Comparison of ENCODE assay signal across 9 mouse cellular contexts in the genomic region with DNA sequence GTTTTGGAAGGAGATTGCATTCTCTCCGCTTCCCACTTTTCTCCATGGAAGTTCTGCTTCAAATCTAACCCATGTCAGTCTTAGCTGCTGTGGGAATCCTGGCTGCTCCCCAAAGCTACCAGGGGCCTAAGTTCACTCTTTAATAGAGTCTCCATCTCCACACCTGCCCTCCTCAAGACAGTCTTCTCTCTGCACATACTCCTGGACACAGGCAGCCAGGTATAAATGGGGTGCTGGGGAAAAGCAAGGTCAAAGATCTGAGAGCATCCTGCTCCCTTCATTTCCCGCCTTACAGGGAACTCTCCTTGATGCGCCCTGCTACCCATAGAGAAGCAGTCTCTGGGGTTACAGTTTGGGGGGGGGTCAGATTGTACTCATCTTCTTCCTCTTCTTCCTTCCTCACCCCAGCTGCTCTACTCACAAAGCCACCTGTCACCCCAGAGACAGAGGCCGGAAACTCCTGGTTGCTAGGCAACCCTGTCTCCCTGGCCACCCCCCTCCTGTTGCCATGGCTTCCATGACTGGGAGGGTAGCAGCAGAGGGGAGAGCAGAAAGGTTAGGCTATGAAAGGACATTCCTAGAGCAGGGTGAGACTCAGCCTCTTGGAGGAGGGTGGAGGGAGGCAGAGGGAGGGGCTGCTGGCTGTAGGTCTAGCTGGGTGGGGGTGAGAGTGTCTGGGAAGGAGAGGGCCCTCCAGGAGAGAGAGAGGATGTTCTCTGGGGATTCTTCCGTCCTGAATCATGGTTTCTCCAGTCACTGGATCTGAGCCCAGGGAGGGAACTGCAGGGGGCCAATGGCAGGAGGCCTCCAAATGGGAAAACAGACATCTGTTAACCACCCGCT. TPM values are rescaled to one million over a fixed set of nuclear protein-coding genes. Genes with fewer than 3 reads are reported as not detected.
A peak's percentile ranks its signal among the peaks of the same experiment; 100 is the strongest.
DNase-seq lines count a peak whose midpoint lies in the region; ATAC-seq and TF ChIP-seq lines count a peak whose summit lies in the region.
"Had no signal": no experiment of that assay in that cellular context is flagged by ENCODE, and none has a peak within 500 bp of the region (broad histone marks: within the 10 kb centered on the region; RNA-seq: fewer than 3 reads in every experiment).

No protein-coding gene starts in this region.

- no peak for TF ChIP-seq POLR2A in limb, embryonic 14.5 days (IDR thresholded peaks at IDR 0.05; ENCODE audit: borderline replicate concordance, extremely low read depth, insufficient read depth, insufficient read length)

- H3K4me1 ChIP-seq in forebrain, embryonic 10.5 days, result peaks cover 64% of the 10 kb centered on the region
- H3K4me1 ChIP-seq in limb, embryonic 14.5 days (ENCODE audit: control insufficient read depth, insufficient read depth, low read length), result peaks cover 7% of the 10 kb centered on the region

- 31% methylated on average over 6 of the region's 6 CpGs for WGBS in forebrain, embryonic 10.5 days
- 17% methylated on average over 6 of the region's 6 CpGs for WGBS in limb, embryonic 14.5 days

- DNase-seq in left cerebral cortex, adult 8-10 months (ENCODE audit: low spot score in 2 of 2), result peak; percentile 12 to 52
- no peak for DNase-seq in left cerebral cortex, adult 18-20 months (ENCODE audit: low spot score in 2 of 2)
- DNase-seq in T-cell, adult 2 months (ENCODE audit: low spot score), result peak; percentile 49
- peak; percentile 67 for DNase-seq in forebrain, embryonic 10.5 days (ENCODE audit: extremely low spot score, low spot score)
- DNase-seq in limb, embryonic 14.5 days (ENCODE audit: low spot score), result peak; percentile 42
- peak; percentile 74 for DNase-seq in thymus, postnatal 0 days (ENCODE audit: low spot score)
- no peak for DNase-seq in adrenal gland, postnatal 36 days

- H3K36me3 ChIP-seq in forebrain, embryonic 10.5 days (replicated peaks), result no peaks in the 10 kb centered on the region
- no peaks in the 10 kb centered on the region for H3K36me3 ChIP-seq in limb, embryonic 14.5 days (ENCODE audit: control insufficient read depth, insufficient read depth, low read length)

- H3K4me2 ChIP-seq in limb, embryonic 14.5 days (replicated peaks; ENCODE audit: low read depth, low read length, severe bottlenecking), result no peak overlapping the region

- H3K9ac ChIP-seq in limb, embryonic 14.5 days (ENCODE audit: low read depth, low read length, severe bottlenecking), result no peak overlapping the region

- H3K4me3 ChIP-seq in forebrain, embryonic 10.5 days, result peak overlapping the region; percentile 18
- no peak overlapping the region for H3K4me3 ChIP-seq in limb, embryonic 14.5 days (replicated peaks; ENCODE audit: low read length)
- H3K4me3 ChIP-seq: heart, adult 2 months had no signal

- peaks cover 100% of the 10 kb centered on the region for H3K27me3 ChIP-seq in forebrain, embryonic 10.5 days (ENCODE audit: poor library complexity, severe bottlenecking)
- peaks cover 88% of the 10 kb centered on the region for H3K27me3 ChIP-seq in limb, embryonic 14.5 days (ENCODE audit: control insufficient read depth, insufficient read depth, low read length)

- H3K9me3 ChIP-seq in forebrain, embryonic 10.5 days, result no peaks in the 10 kb centered on the region
- no peaks in the 10 kb centered on the region for H3K9me3 ChIP-seq in limb, embryonic 14.5 days (ENCODE audit: control insufficient read depth, low read length)

- peak overlapping the region; percentile 75 for H3K27ac ChIP-seq in forebrain, embryonic 10.5 days
- H3K27ac ChIP-seq in limb, embryonic 14.5 days (replicated peaks; ENCODE audit: low read depth, low read length), result no peak overlapping the region
- H3K27ac ChIP-seq: heart, adult 2 months had no signal

- ATAC-seq in limb, embryonic 14.5 days (ENCODE audit: low FRiP score, low read depth), result no peak
- no peak for ATAC-seq in monocyte, adult 5-6 weeks (replicated peaks; ENCODE audit: insufficient number of reproducible peaks, low FRiP score, low TSS enrichment, poor library complexity, severe bottlenecking)

RNA-seq across cellular contexts. Expression of a gene that starts 5.6 kb away (rescaled TPM):
- 100 to 1,000 TPM; 550 to 592 (median 567) TPM for total RNA-seq in left cerebral cortex, adult 8-10 months (2022)
- total RNA-seq in left cerebral cortex, adult 18-20 months (2021), result 100 to 1,000 TPM; 612 to 681 TPM
- polyA plus RNA-seq in forebrain, embryonic 10.5 days (2016; fragmentation: Nextera tagmentation; extraction: Ambion mirVana), result 2.8 and 2.9 TPM in 2 replicates
- 7.8 and 8.9 TPM in 2 replicates for polyA plus RNA-seq in limb, embryonic 14.5 days (2012; rRNA removed)
- 5.3 and 5.5 TPM in 2 replicates for polyA plus RNA-seq in limb, embryonic 14.5 days (2014; fragmentation: Nextera tagmentation; extraction: Ambion mirVana)
- polyA plus RNA-seq in thymus, postnatal 0 days (2015; fragmentation: Nextera tagmentation; extraction: Ambion mirVana), result 4.6 and 5.3 TPM in 2 replicates
- 0.76 TPM in 1 of 3 replicates, not detected in the others for total RNA-seq in monocyte, adult 5-6 weeks (2017)
- 1 to 10 TPM; 6.0 to 7.5 TPM for total RNA-seq in adrenal gland, postnatal 36 days (2021)

RNA-seq across cellular contexts. Expression of a gene that starts 6.7 kb away (rescaled TPM):
- 10 to 100 TPM; 23.7 to 27.6 (median 25.1) TPM for total RNA-seq in left cerebral cortex, adult 8-10 months (2022)
- total RNA-seq in left cerebral cortex, adult 18-20 months (2021), result 10 to 100 TPM; 30.0 to 31.1 TPM
- polyA plus RNA-seq in forebrain, embryonic 10.5 days (2016; fragmentation: Nextera tagmentation; extraction: Ambion mirVana), result 17.9 and 18.0 TPM in 2 replicates
- 10.8 and 15.6 TPM in 2 replicates for polyA plus RNA-seq in limb, embryonic 14.5 days (2012; rRNA removed)
- 13.5 and 15.5 TPM in 2 replicates for polyA plus RNA-seq in limb, embryonic 14.5 days (2014; fragmentation: Nextera tagmentation; extraction: Ambion mirVana)
- polyA plus RNA-seq in thymus, postnatal 0 days (2015; fragmentation: Nextera tagmentation; extraction: Ambion mirVana), result 8.3 and 9.1 TPM in 2 replicates
- total RNA-seq in monocyte, adult 5-6 weeks (2017), result 1.2 to 3.0 TPM (median 2.2 TPM) in 3 replicates
- 10 to 100 TPM in 1 of 2 experiments, 1 to 10 TPM in 1; 9.2 to 10.0 TPM for total RNA-seq in adrenal gland, postnatal 36 days (2021)

RNA-seq across cellular contexts. Expression of a gene that starts 17.2 kb away (rescaled TPM):
- total RNA-seq in left cerebral cortex, adult 8-10 months (2022), result 100 to 1,000 TPM; 187 to 201 (median 192) TPM
- total RNA-seq in left cerebral cortex, adult 18-20 months (2021), result 100 to 1,000 TPM; 199 to 202 TPM
- polyA plus RNA-seq in forebrain, embryonic 10.5 days (2016; fragmentation: Nextera tagmentation; extraction: Ambion mirVana), result 206 and 224 TPM in 2 replicates
- polyA plus RNA-seq in limb, embryonic 14.5 days (2012; rRNA removed), result 110 and 133 TPM in 2 replicates
- 164 and 169 TPM in 2 replicates for polyA plus RNA-seq in limb, embryonic 14.5 days (2014; fragmentation: Nextera tagmentation; extraction: Ambion mirVana)
- polyA plus RNA-seq in thymus, postnatal 0 days (2015; fragmentation: Nextera tagmentation; extraction: Ambion mirVana), result 152 and 155 TPM in 2 replicates
- total RNA-seq in monocyte, adult 5-6 weeks (2017), result 43.0 to 58.3 TPM (median 56.0 TPM) in 3 replicates
- 10 to 100 TPM; 74.7 to 77.8 TPM for total RNA-seq in adrenal gland, postnatal 36 days (2021)

RNA-seq across cellular contexts. Expression of a gene that starts 17.2 kb away (rescaled TPM):
- 1 to 10 TPM; 1.9 to 3.3 (median 2.2) TPM for total RNA-seq in left cerebral cortex, adult 8-10 months (2022)
- 1 to 10 TPM; 1.9 to 2.1 TPM for total RNA-seq in left cerebral cortex, adult 18-20 months (2021)
- polyA plus RNA-seq in forebrain, embryonic 10.5 days (2016; fragmentation: Nextera tagmentation; extraction: Ambion mirVana), result 3.8 and 3.9 TPM in 2 replicates
- polyA plus RNA-seq in limb, embryonic 14.5 days (2012; rRNA removed), result 22.2 and 28.4 TPM in 2 replicates
- polyA plus RNA-seq in limb, embryonic 14.5 days (2014; fragmentation: Nextera tagmentation; extraction: Ambion mirVana), result 9.7 and 13.2 TPM in 2 replicates
- 29.1 and 31.3 TPM in 2 replicates for polyA plus RNA-seq in thymus, postnatal 0 days (2015; fragmentation: Nextera tagmentation; extraction: Ambion mirVana)
- total RNA-seq in monocyte, adult 5-6 weeks (2017), result 48.8 to 62.5 TPM (median 55.3 TPM) in 3 replicates
- total RNA-seq in adrenal gland, postnatal 36 days (2021), result 10 to 100 TPM; 39.9 to 42.6 TPM

RNA-seq across cellular contexts. Expression of a gene that starts 19.6 kb away (rescaled TPM):
- 10 to 100 TPM; 28.9 to 29.9 (median 29.5) TPM for total RNA-seq in left cerebral cortex, adult 8-10 months (2022)
- total RNA-seq in left cerebral cortex, adult 18-20 months (2021), result 10 to 100 TPM; 22.7 to 26.4 TPM
- 12.5 and 13.3 TPM in 2 replicates for polyA plus RNA-seq in forebrain, embryonic 10.5 days (2016; fragmentation: Nextera tagmentation; extraction: Ambion mirVana)
- polyA plus RNA-seq in limb, embryonic 14.5 days (2012; rRNA removed), result 5.4 and 8.0 TPM in 2 replicates
- polyA plus RNA-seq in limb, embryonic 14.5 days (2014; fragmentation: Nextera tagmentation; extraction: Ambion mirVana), result 3.2 and 3.5 TPM in 2 replicates
- 7.5 and 8.1 TPM in 2 replicates for polyA plus RNA-seq in thymus, postnatal 0 days (2015; fragmentation: Nextera tagmentation; extraction: Ambion mirVana)
- 0.57 to 2.9 TPM (median 0.75 TPM) in 3 replicates for total RNA-seq in monocyte, adult 5-6 weeks (2017)
- total RNA-seq in adrenal gland, postnatal 36 days (2021), result 1 to 10 TPM; 5.2 to 7.5 TPM

Comparison
In these comparisons a context has a peak if more than half of its experiments do, and no peak if none do; other contexts are left out.
1. DNase-seq: peak in left cerebral cortex, adult 8-10 months (2 of 2), T-cell, adult 2 months (single experiment), forebrain, embryonic 10.5 days (single experiment), limb, embryonic 14.5 days (single experiment) and thymus, postnatal 0 days (single experiment); none in left cerebral cortex, adult 18-20 months (0 of 2) and adrenal gland, postnatal 36 days (0 of 2).
2. RNA of a gene that starts 5.6 kb away (total RNA-seq): 612 to 681 TPM in left cerebral cortex, adult 18-20 months and 550 to 592 TPM in left cerebral cortex, adult 8-10 months; 6.0 to 7.5 TPM in adrenal gland, postnatal 36 days and 0.76 TPM in monocyte, adult 5-6 weeks; every median in the first group is over 10 times any median in the second.